Mouse (Mus musculus): ENCODE results near the gene Fat3.

Fat3 gene

GRCm38 (mm10) chr9:16246741-16247140 is 254.3 kb downstream of the Fat3 start:
- DNase-seq (ENCODE audit: low spot score): no peak

- DNase-seq (ENCODE audit: low spot score): no peak
These were observed 269.5 kb downstream of the Fat3 start for GRCm38 (mm10) chr9:16231575-16231974.

GRCm38 (mm10) chr9:16228919-16229318 is 272.2 kb downstream of the Fat3 start:
- no peak for DNase-seq (ENCODE audit: low spot score)

GRCm38 (mm10) chr9:16227398-16227797 is 273.7 kb downstream of the Fat3 start:
- DNase-seq (ENCODE audit: low spot score): no peak

GRCm38 (mm10) chr9:16226545-16226944 is 274.5 kb downstream of the Fat3 start:
- DNase-seq (ENCODE audit: low spot score): no peak

GRCm38 (mm10) chr9:16221885-16222284 is 279.2 kb downstream of the Fat3 start:
- no peak for DNase-seq (ENCODE audit: low spot score)

- no peak for DNase-seq (ENCODE audit: low spot score)
These were observed 284.9 kb downstream of the Fat3 start for GRCm38 (mm10) chr9:16216235-16216634.

GRCm38 (mm10) chr9:16214731-16215681 is 286.1 kb downstream of the Fat3 start:
- peak; percentile 57 for DNase-seq (ENCODE audit: low spot score)

GRCm38 (mm10) chr9:16213324-16213723 is 287.8 kb downstream of the Fat3 start:
- DNase-seq (ENCODE audit: low spot score): no peak

GRCm38 (mm10) chr9:16212628-16213027 is 288.5 kb downstream of the Fat3 start:
- no peak for DNase-seq (ENCODE audit: low spot score)

GRCm38 (mm10) chr9:16212163-16212562 is 288.9 kb downstream of the Fat3 start:
- no peak for DNase-seq (ENCODE audit: low spot score)

GRCm38 (mm10) chr9:16211468-16211867 is 289.6 kb downstream of the Fat3 start:
- DNase-seq (ENCODE audit: low spot score): no peak

- no peak for DNase-seq (ENCODE audit: low spot score)
These were observed 298.8 kb downstream of the Fat3 start for GRCm38 (mm10) chr9:16202296-16202695.

- DNase-seq (ENCODE audit: low spot score): no peak
These were observed 300.1 kb downstream of the Fat3 start for GRCm38 (mm10) chr9:16200948-16201347.

- no peak for DNase-seq (ENCODE audit: low spot score)
These were observed 314.6 kb downstream of the Fat3 start for GRCm38 (mm10) chr9:16186461-16186860.

- DNase-seq (ENCODE audit: low spot score): no peak
These were observed 331.8 kb downstream of the Fat3 start for GRCm38 (mm10) chr9:16169238-16169637.

GRCm38 (mm10) chr9:16168051-16168450 is 333.0 kb downstream of the Fat3 start:
- DNase-seq (ENCODE audit: low spot score): no peak

GRCm38 (mm10) chr9:16159366-16159765 is 341.7 kb downstream of the Fat3 start:
- DNase-seq (ENCODE audit: low spot score): no peak

GRCm38 (mm10) chr9:16153580-16153930 is 347.5 kb downstream of the Fat3 start:
- no peak for DNase-seq (ENCODE audit: low spot score)

GRCm38 (mm10) chr9:16152756-16153579 is 348.1 kb downstream of the Fat3 start:
- DNase-seq (ENCODE audit: low spot score): no peak

- DNase-seq (ENCODE audit: low spot score): no peak
These were observed 351.0 kb downstream of the Fat3 start for GRCm38 (mm10) chr9:16150046-16150445.

- DNase-seq (ENCODE audit: low spot score): no peak
These were observed 353.4 kb downstream of the Fat3 start for GRCm38 (mm10) chr9:16147735-16148134.

- no peak for DNase-seq (ENCODE audit: low spot score)
These were observed 356.4 kb downstream of the Fat3 start for GRCm38 (mm10) chr9:16144684-16145083.

All from c-Kit-positive CD71-positive TER-119-positive erythroid progenitor cells, embryonic 14.5 days (primary cell).